Mouse (Mus musculus) forebrain, embryonic 13.5 days (tissue): ENCODE measurements at regions not wholly inside any gene's neighbourhood (a gene's known extent, or its start where the extent isn't known, plus 50 kb on each side); places are given as distances from the start of the nearest gene placed in this dataset.

Source experiments
- ATAC-seq: fragments of 200-750 bp; cut with Nextera tagmentation; 2 replicates; pipeline ENCODE4 v1.8.0; 2017
- H3K27ac ChIP-seq: fragments of 300-500 bp; sonication (generic); 2 replicates; pipeline ENCODE4 v1.5.1; 2015; ENCODE audit warnings: inconsistent platforms, mild to moderate bottlenecking, moderate library complexity
- H3K27me3 ChIP-seq: fragments of 300-500 bp; sonication (generic); 2 replicates; pipeline ENCODE4 v1.6.1; 2015; ENCODE audit warnings: mild to moderate bottlenecking, inconsistent platforms
- H3K36me3 ChIP-seq: fragments of 300-500 bp; sonication (generic); 2 replicates; pipeline ENCODE4 v1.6.1; 2015; ENCODE audit warnings: mild to moderate bottlenecking, inconsistent platforms; ENCODE audit not compliant: poor library complexity, severe bottlenecking
- H3K4me1 ChIP-seq: fragments of 300-500 bp; sonication (generic); 2 replicates; pipeline ENCODE4 v1.6.1; 2015; ENCODE audit warnings: inconsistent platforms
- H3K4me2 ChIP-seq: fragments of 300-500 bp; sonication (generic); 2 replicates; pipeline ENCODE4 v1.6.1; 2015; ENCODE audit warnings: inconsistent platforms, mild to moderate bottlenecking, moderate library complexity
- H3K4me3 ChIP-seq: fragments of 300-500 bp; sonication (generic); 2 replicates; pipeline ENCODE4 v1.5.1; 2015; ENCODE audit warnings: mild to moderate bottlenecking, inconsistent platforms
- H3K9ac ChIP-seq: fragments of 300-500 bp; sonication (generic); 2 replicates; pipeline ENCODE4 v1.6.1; 2015; ENCODE audit warnings: mild to moderate bottlenecking, inconsistent platforms
- H3K9me3 ChIP-seq: fragments of 300-500 bp; sonication (generic); replicated peaks from 2 replicates; pipeline ENCODE4 v1.6.1; 2016; ENCODE audit warnings: inconsistent platforms
- WGBS: fragments of 180-500 bp; shearing (Covaris S2); methylation state at CpG from one replicate; pipeline ENCODE4 v1.1.7; 2015; 5-methylcytosine and 5-hydroxymethylcytosine counted together

- H3K27ac ChIP-seq = no peak overlapping the region
- H3K9ac ChIP-seq = no peak overlapping the region
- no peak for ATAC-seq
- H3K4me2 ChIP-seq = no peak overlapping the region
- H3K4me1 ChIP-seq = no peaks in the 10 kb centered on the region
- H3K36me3 ChIP-seq = no peaks in the 10 kb centered on the region
- H3K27me3 ChIP-seq = no peaks in the 10 kb centered on the region
- no peaks in the 10 kb centered on the region for H3K9me3 ChIP-seq
- H3K4me3 ChIP-seq = no peak overlapping the region
- WGBS = 86% methylated on average over 2 of the region's 2 CpGs
These were observed 198.1 kb upstream of the Tbl1xr1 start for GRCm38 (mm10) chr3:21878396-21878795.

GRCm38 (mm10) chr3:21884216-21884615 lies 192.2 kb upstream of the Tbl1xr1 start:
- Histone ChIP-seq H3K4me1 (no peaks in the 10 kb centered on the region), H3K4me3 (no peak overlapping the region), H3K9me3 (no peaks in the 10 kb centered on the region), H3K36me3 (no peaks in the 10 kb centered on the region), H3K4me2 (no peak overlapping the region), H3K27me3 (no peaks in the 10 kb centered on the region), H3K27ac (no peak overlapping the region), H3K9ac (no peak overlapping the region)
- ATAC-seq = no peak
- WGBS = 84% methylated on average over 3 of the region's 3 CpGs

GRCm38 (mm10) chr3:21888710-21889109 lies 187.7 kb upstream of the Tbl1xr1 start:
- Histone ChIP-seq H3K4me2 (no peak overlapping the region), H3K4me3 (no peak overlapping the region), H3K36me3 (no peaks in the 10 kb centered on the region), H3K27ac (no peak overlapping the region), H3K4me1 (peaks cover 11% of the 10 kb centered on the region), H3K9me3 (no peaks in the 10 kb centered on the region), H3K9ac (no peak overlapping the region), H3K27me3 (no peaks in the 10 kb centered on the region)
- ATAC-seq = no peak
- 83% methylated on average over 3 of the region's 3 CpGs for WGBS

- Histone ChIP-seq H3K4me3 (no peak overlapping the region), H3K36me3 (no peaks in the 10 kb centered on the region), H3K9ac (no peak overlapping the region), H3K4me1 (peaks cover 11% of the 10 kb centered on the region), H3K9me3 (no peaks in the 10 kb centered on the region), H3K4me2 (peak overlapping the region; percentile 4; the same call in 1 of the 2 replicates), H3K27ac (peak overlapping the region; percentile 36), H3K27me3 (no peaks in the 10 kb centered on the region)
- ATAC-seq = peak; percentile 54; the same call in 1 of the 2 replicates
- 7% methylated on average over 7 of the region's 7 CpGs for WGBS
These were observed 184.5 kb upstream of the Tbl1xr1 start for GRCm38 (mm10) chr3:21891819-21892480.

GRCm38 (mm10) chr3:21892864-21893404 lies 183.5 kb upstream of the Tbl1xr1 start:
- Histone ChIP-seq H3K36me3 (no peaks in the 10 kb centered on the region), H3K9ac (no peak overlapping the region), H3K4me2 (no peak overlapping the region), H3K4me3 (no peak overlapping the region), H3K4me1 (peaks cover 11% of the 10 kb centered on the region), H3K27me3 (no peaks in the 10 kb centered on the region), H3K27ac (peak overlapping the region; percentile 63), H3K9me3 (no peaks in the 10 kb centered on the region)
- ATAC-seq = peak; percentile 81
- 18% methylated on average over 8 of the region's 8 CpGs for WGBS

GRCm38 (mm10) chr3:21895551-21895950 lies 180.9 kb upstream of the Tbl1xr1 start:
- no peaks in the 10 kb centered on the region for H3K27me3 ChIP-seq
- H3K9ac ChIP-seq = no peak overlapping the region
- H3K36me3 ChIP-seq = no peaks in the 10 kb centered on the region
- 97% methylated on average over 2 of the region's 2 CpGs for WGBS
- no peak overlapping the region for H3K4me3 ChIP-seq
- no peak overlapping the region for H3K27ac ChIP-seq
- H3K4me2 ChIP-seq = no peak overlapping the region
- peaks cover 11% of the 10 kb centered on the region for H3K4me1 ChIP-seq
- ATAC-seq = no peak
- no peaks in the 10 kb centered on the region for H3K9me3 ChIP-seq

- Histone ChIP-seq H3K36me3 (no peaks in the 10 kb centered on the region), H3K9ac (no peak overlapping the region), H3K27me3 (no peaks in the 10 kb centered on the region), H3K4me3 (no peak overlapping the region), H3K4me2 (no peak overlapping the region), H3K9me3 (no peaks in the 10 kb centered on the region), H3K4me1 (peaks cover 2% of the 10 kb centered on the region), H3K27ac (no peak overlapping the region)
- ATAC-seq = no peak
- 84% methylated on average over 5 of the region's 5 CpGs for WGBS
These were observed 178.2 kb upstream of the Tbl1xr1 start for GRCm38 (mm10) chr3:21898241-21898640.

GRCm38 (mm10) chr3:21905384-21906073 lies 170.9 kb upstream of the Tbl1xr1 start:
- Histone ChIP-seq H3K4me2 (no peak overlapping the region), H3K4me1 (no peaks in the 10 kb centered on the region), H3K27ac (no peak overlapping the region), H3K4me3 (no peak overlapping the region), H3K27me3 (no peaks in the 10 kb centered on the region), H3K9ac (no peak overlapping the region), H3K36me3 (no peaks in the 10 kb centered on the region), H3K9me3 (no peaks in the 10 kb centered on the region)
- ATAC-seq = no peak
- 83% methylated on average over 2 of the region's 2 CpGs for WGBS

GRCm38 (mm10) chr3:21908828-21909227 lies 167.6 kb upstream of the Tbl1xr1 start:
- H3K4me1 ChIP-seq = no peaks in the 10 kb centered on the region
- 88% methylated on average over 4 of the region's 4 CpGs for WGBS
- H3K9ac ChIP-seq = no peak overlapping the region
- no peak overlapping the region for H3K4me2 ChIP-seq
- H3K27ac ChIP-seq = no peak overlapping the region
- H3K9me3 ChIP-seq = no peaks in the 10 kb centered on the region
- no peak for ATAC-seq
- no peaks in the 10 kb centered on the region for H3K27me3 ChIP-seq
- H3K36me3 ChIP-seq = no peaks in the 10 kb centered on the region
- no peak overlapping the region for H3K4me3 ChIP-seq

- Histone ChIP-seq H3K9ac (no peak overlapping the region), H3K9me3 (no peaks in the 10 kb centered on the region), H3K4me1 (no peaks in the 10 kb centered on the region), H3K4me2 (no peak overlapping the region), H3K36me3 (no peaks in the 10 kb centered on the region), H3K27me3 (no peaks in the 10 kb centered on the region), H3K27ac (no peak overlapping the region), H3K4me3 (no peak overlapping the region)
- no peak for ATAC-seq
- 93% methylated on average over 1 of the region's 1 CpGs for WGBS
These were observed 166.4 kb upstream of the Tbl1xr1 start for GRCm38 (mm10) chr3:21910080-21910479.

- Histone ChIP-seq H3K36me3 (no peaks in the 10 kb centered on the region), H3K27ac (no peak overlapping the region), H3K9ac (no peak overlapping the region), H3K9me3 (no peaks in the 10 kb centered on the region; the same call in 1 of the 2 replicates), H3K4me2 (no peak overlapping the region), H3K27me3 (no peaks in the 10 kb centered on the region), H3K4me3 (no peak overlapping the region), H3K4me1 (no peaks in the 10 kb centered on the region)
- ATAC-seq = no peak
These were observed 165.4 kb upstream of the Tbl1xr1 start for GRCm38 (mm10) chr3:21911071-21911470.

- Histone ChIP-seq H3K36me3 (no peaks in the 10 kb centered on the region), H3K27me3 (no peaks in the 10 kb centered on the region), H3K4me1 (no peaks in the 10 kb centered on the region), H3K4me3 (no peak overlapping the region), H3K4me2 (no peak overlapping the region), H3K9ac (no peak overlapping the region), H3K9me3 (no peaks in the 10 kb centered on the region; the same call in 1 of the 2 replicates), H3K27ac (no peak overlapping the region)
- ATAC-seq = no peak
- WGBS = 94% methylated on average over 9 of the region's 9 CpGs
These were observed 159.1 kb upstream of the Tbl1xr1 start for GRCm38 (mm10) chr3:21917228-21917910.
